In genomic region chr3:38947706-38948105, GRCm38 (mm10) we compare ENCODE assay signal across 17 mouse cellular contexts.
"Had no signal": no experiment of that assay in that cellular context is flagged by ENCODE, and none has a peak within 500 bp of the region (broad histone marks: within the 10 kb centered on the region; RNA-seq: fewer than 3 reads in every experiment).

No protein-coding gene starts in this region.

- H3K9ac ChIP-seq: limb, embryonic 12.5 days; liver, embryonic 13.5 days; liver, postnatal 0 days; lung, embryonic 15.5 days; midbrain, embryonic 15.5 days; neural tube, embryonic 12.5 days; stomach, embryonic 15.5 days had no signal

- H3K27ac ChIP-seq: layer of hippocampus, adult 2 months; limb, embryonic 12.5 days; liver, embryonic 13.5 days; lung, embryonic 15.5 days; macrophage; midbrain, embryonic 15.5 days; neural tube, embryonic 12.5 days; stomach, embryonic 15.5 days had no signal

- H3K4me3 ChIP-seq: layer of hippocampus, adult 2 months; limb, embryonic 12.5 days; liver, embryonic 13.5 days; lung, embryonic 15.5 days; megakaryocyte, embryonic 14.5 days; midbrain, embryonic 15.5 days; neural tube, embryonic 12.5 days; stomach, embryonic 15.5 days had no signal

- H3K27me3 ChIP-seq: limb, embryonic 12.5 days; liver, embryonic 13.5 days; lung, embryonic 15.5 days; megakaryocyte, embryonic 14.5 days; midbrain, embryonic 15.5 days; neural tube, embryonic 12.5 days; stomach, embryonic 15.5 days had no signal

- H3K36me3 ChIP-seq: liver, embryonic 13.5 days; midbrain, embryonic 15.5 days had no signal

- H3K4me1 ChIP-seq: liver, embryonic 13.5 days; lung, embryonic 15.5 days; megakaryocyte, embryonic 14.5 days; midbrain, embryonic 15.5 days; stomach, embryonic 15.5 days had no signal

- ATAC-seq: intestine, postnatal 0 days; liver, postnatal 0 days; midbrain, embryonic 15.5 days had no signal

- DNase-seq: liver; liver, embryonic 13.5 days; liver, postnatal 0 days; lung, postnatal 14 days; right cerebral cortex, postnatal 4 days; spleen, adult 18-20 months; thymus, postnatal 36 days had no signal

- H3K9me3 ChIP-seq: limb, embryonic 12.5 days; liver, embryonic 13.5 days; lung, embryonic 15.5 days; megakaryocyte, embryonic 14.5 days; midbrain, embryonic 15.5 days; neural tube, embryonic 12.5 days; stomach, embryonic 15.5 days had no signal

- H3K4me2 ChIP-seq: limb, embryonic 12.5 days; liver, embryonic 13.5 days; lung, embryonic 15.5 days; midbrain, embryonic 11.5 days; midbrain, embryonic 15.5 days; neural tube, embryonic 12.5 days; stomach, embryonic 15.5 days had no signal
